Mouse (Mus musculus) regulatory T cell (primary cell): ENCODE measurements at regions not wholly inside any gene's neighbourhood (a gene's known extent, or its start where the extent isn't known, plus 50 kb on each side); places are given as distances from the start of the nearest gene placed in this dataset.

Experiments
- in situ Hi-C: fragments of 300-600 bp; cut with MboI, MseI; formaldehyde crosslinking; loops from one replicate; pipeline ENCODE4 v1.15.1; 2025; ENCODE audit warnings: high pct_unique_total_duplicates

DNA sequence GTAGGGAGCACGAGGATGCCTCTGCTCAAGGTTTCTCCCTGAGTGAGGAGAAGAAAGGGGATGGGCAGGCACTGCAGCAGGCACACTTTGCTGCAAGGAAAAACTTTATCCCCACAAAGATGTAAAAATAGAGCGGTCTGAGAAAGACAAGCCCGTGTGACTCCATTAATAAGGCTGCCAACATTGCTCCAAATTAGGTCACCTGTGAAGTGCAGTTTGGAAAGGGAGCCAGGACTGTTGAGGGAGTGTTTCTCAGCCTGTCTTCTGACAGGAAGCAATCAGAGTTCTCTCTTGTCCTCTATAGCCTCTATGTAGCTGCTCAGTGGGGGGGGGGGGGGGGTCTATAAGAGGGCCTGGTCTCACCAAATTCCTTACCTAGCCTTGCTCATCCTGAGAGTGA, 51.0 kb downstream of the Gm10234 start:
- in situ Hi-C loops = no loop called here

DNA sequence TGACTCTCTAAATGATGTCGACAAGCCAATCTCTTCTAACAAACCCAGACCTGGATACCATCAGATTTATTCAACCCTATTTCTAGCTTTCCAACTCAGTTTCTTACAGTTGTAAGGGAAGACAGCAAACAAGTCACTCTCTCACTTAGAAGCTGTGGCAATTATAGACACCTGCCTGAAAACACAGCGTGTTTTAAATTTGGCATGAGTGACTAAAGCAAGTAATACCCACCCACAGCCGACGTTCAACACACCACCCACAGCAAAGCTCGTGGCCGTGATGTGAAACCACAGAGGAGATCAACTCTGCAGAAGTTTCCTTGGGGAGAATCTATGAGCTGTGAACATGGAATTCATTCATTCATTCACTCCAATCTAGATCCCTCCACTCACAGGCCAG, 52.4 kb downstream of the Gm10234 start:
- in situ Hi-C loops = no loop called here

DNA sequence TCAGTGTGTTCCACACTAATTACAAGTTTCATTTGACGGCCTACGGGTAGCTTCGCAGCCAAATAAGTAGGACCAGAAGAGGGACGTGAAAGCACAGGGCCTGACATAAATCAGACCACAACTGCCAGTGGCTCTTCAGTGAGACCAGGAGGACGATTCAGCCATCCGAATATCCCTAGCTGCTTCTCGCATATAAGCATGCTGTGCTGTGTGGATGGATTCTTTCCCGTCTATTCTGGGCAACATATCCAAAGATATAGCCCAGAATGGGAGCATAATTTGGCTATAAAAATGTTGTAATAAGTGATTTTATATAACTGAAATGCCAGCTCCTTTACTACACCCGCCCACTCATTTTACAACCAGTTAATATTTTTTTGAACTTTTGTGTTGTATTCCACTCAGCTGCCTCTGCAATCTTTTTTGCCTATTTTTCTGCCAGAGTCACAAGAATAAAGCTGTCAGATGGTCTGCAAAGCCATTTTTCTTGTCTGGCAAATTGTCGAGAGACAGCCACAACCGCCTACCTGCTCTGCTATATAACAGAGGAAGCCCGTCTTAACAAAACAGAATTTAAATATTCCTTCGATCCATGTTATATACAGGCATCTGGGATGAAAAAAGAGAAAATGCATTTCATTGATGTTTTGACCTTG, 55.8 kb downstream of the Gm10234 start:
- in situ Hi-C loops = loop anchor here (5.0 kb wide), 1 partner anchor 1200 kb away; no protein-coding TSS in a partner anchor

DNA sequence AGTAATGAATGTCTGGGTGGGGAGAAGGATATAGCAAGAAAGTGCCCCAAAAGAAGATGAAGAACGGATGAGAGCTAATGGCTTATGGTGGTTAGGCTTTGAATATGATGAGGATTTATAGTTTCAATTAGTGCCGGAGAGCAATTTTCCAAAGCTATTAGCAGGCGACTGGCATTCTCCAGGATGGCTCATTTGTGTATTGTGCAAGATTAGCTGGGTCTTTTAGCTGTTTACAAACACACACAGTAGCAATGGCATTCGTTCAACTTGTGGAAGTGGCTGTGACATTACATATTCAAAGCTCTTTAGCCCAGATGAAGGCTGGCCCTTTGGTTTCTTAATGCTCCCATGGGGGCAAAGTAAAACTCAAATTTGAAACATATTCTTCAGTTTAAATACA, 56.4 kb downstream of the Gm10234 start:
- in situ Hi-C loops = loop anchor here (5.0 kb wide), 1 partner anchor 1199 kb away; no protein-coding TSS in a partner anchor
